Mouse (Mus musculus) spleen, adult 2 months (tissue): ENCODE measurements around the gene Rps24.

Experiments used
- CTCF ChIP-seq: fragments of 200-500 bp; IDR thresholded peaks from 2 replicates; pipeline ENCODE4 v1.5.1; 2011; ENCODE audit warnings: mild to moderate bottlenecking, inconsistent platforms; ENCODE audit not compliant: insufficient read depth, insufficient read length, insufficient replicate concordance; ENCODE audit errors: extremely low read depth
- POLR2A ChIP-seq: fragments of 200-500 bp; IDR thresholded peaks from 2 replicates; pipeline ENCODE4 v1.6.1; 2011; ENCODE audit warnings: low read depth, low read length, inconsistent platforms

DNA sequence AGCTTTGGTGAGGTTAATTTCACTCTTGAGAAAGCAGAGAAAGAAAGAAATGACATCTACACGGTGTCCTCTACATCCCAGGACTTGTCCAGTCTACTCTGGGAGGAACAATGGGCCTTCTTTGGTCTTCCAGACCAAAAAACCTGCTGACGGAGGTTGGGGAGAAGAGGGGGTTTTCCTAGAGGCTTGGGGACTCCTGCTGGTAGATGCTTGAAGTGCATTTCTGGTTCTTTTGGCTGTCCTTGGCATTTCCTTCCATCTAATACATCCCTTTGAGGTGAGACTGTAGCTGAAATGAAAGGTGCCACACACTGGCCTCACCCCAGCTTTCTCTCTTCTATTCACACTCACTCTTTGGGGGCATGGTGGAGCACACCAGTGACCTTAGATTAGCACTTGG lies 57.1 kb downstream of the Rps24 start:
- TF ChIP-seq POLR2A (no peak), CTCF (no peak)
